Mouse (Mus musculus) liver, adult 2 months (tissue): Measurements from ENCODE around the gene Lin7b. TPM values are rescaled to one million over a fixed set of nuclear protein-coding genes. Genes with fewer than 3 reads are reported as not detected.
A peak's percentile ranks its signal among the peaks of the same experiment; 100 is the strongest.
"Not testable (repeated sequence)": the region's sequence is repeated elsewhere in the genome, so short reads cannot be mapped to it uniquely, and the experiment has no call there.

Experiments
- DNase-seq: peaks from one replicate; pipeline ENCODE4 v3.0.0-alpha.2; 2011; ENCODE audit warnings: low read depth, low spot score; ENCODE audit errors: extremely low read depth
- H3K27ac ChIP-seq: fragments of 200-500 bp; replicated peaks from 2 replicates; pipeline ENCODE4 v1.5.1; 2012; ENCODE audit warnings: low read depth, mild to moderate bottlenecking, control low read depth, inconsistent platforms, low read length; ENCODE audit not compliant: insufficient read depth
- H3K27me3 ChIP-seq: fragments of 200-500 bp; 2 replicates; pipeline ENCODE4 v1.6.1; 2012; ENCODE audit warnings: mild to moderate bottlenecking, moderate library complexity, low read length, inconsistent platforms; ENCODE audit not compliant: control insufficient read depth, insufficient read depth
- H3K36me3 ChIP-seq: fragments of 200-500 bp; 2 replicates; pipeline ENCODE4 v1.6.1; 2012; ENCODE audit warnings: low read length, inconsistent platforms; ENCODE audit not compliant: control insufficient read depth, insufficient read depth
- H3K4me1 ChIP-seq: fragments of 200-500 bp; 2 replicates; pipeline ENCODE4 v1.6.1; 2011; ENCODE audit warnings: low read length; ENCODE audit not compliant: control insufficient read depth, insufficient read depth
- H3K4me3 ChIP-seq: fragments of 200-500 bp; 2 replicates; pipeline ENCODE4 v1.5.1; 2011; ENCODE audit warnings: low read depth, mild to moderate bottlenecking, control low read depth, low read length, moderate library complexity; ENCODE audit not compliant: insufficient read depth
- H3K79me2 ChIP-seq: fragments of 200-500 bp; 2 replicates; pipeline ENCODE4 v1.6.1; 2012; ENCODE audit warnings: inconsistent platforms, mild to moderate bottlenecking, low read length, moderate library complexity; ENCODE audit not compliant: control insufficient read depth, insufficient read depth
- H3K9ac ChIP-seq: fragments of 200-500 bp; 2 replicates; pipeline ENCODE4 v1.6.1; 2012; ENCODE audit warnings: low read depth, mild to moderate bottlenecking, control low read depth, inconsistent platforms, low read length
- CTCF ChIP-seq: fragments of 200-500 bp; IDR thresholded peaks from 2 replicates; pipeline ENCODE4 v1.5.1; 2011; ENCODE audit warnings: low read depth, low read length, control low read depth
- POLR2A ChIP-seq: fragments of 200-500 bp; IDR thresholded peaks from 2 replicates; pipeline ENCODE4 v1.6.1; 2011; ENCODE audit warnings: low read length, control low read depth; ENCODE audit not compliant: insufficient read depth; ENCODE audit errors: extremely low read depth
- WGBS: fragments of 180-500 bp; shearing (Covaris S2); methylation state at CpG from one replicate; pipeline ENCODE4 v1.1.7; 2018; 5-methylcytosine and 5-hydroxymethylcytosine counted together
- polyA plus RNA-seq: library from polyadenylated mRNA; depleted of rRNA; stranded (reverse); fragments of >200 nt; gene quantifications from 2 replicates; pipeline ENCODE4 v1.2.3, GENCODE M21; 2012
- total RNA-seq: library from RNA; depleted of rRNA; stranded (reverse); fragments of >200 nt; gene quantifications from 2 replicates; pipeline ENCODE4 v1.2.3, GENCODE M21; 2014

Gene Lin7b
- total and polyA plus RNA-seq, 2 experiments, result not detected

DNA sequence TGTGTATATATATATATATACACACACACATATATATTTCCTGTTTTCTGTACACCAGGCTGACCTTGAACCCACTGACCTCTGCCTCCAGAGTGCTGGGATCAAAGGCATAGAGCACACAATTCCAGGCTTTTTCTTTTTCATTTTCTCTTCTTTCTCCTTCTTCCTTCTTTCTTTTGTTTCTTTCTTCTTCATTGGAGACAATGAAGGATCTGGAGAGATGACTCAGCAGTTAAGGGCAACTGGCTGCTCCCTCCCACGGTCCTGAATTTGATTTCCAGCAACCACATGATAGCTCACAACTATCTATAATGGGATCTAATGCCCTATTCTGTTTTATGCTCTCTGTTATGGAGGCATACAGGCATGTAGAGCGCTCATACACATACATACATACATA is 26.4 kb upstream of the Lin7b start:
- no peak for DNase-seq
- Histone ChIP-seq H3K27ac (no peak overlapping the region), H3K4me1 (peaks cover 9% of the 10 kb centered on the region), H3K36me3 (peaks cover 8% of the 10 kb centered on the region), H3K4me3 (no peak overlapping the region), H3K9ac (no peak overlapping the region), H3K27me3 (no peaks in the 10 kb centered on the region), H3K79me2 (peaks cover 16% of the 10 kb centered on the region)
- WGBS, result 69% methylated on average over 2 of the region's 2 CpGs
- TF ChIP-seq POLR2A (no peak), CTCF (no peak)

DNA sequence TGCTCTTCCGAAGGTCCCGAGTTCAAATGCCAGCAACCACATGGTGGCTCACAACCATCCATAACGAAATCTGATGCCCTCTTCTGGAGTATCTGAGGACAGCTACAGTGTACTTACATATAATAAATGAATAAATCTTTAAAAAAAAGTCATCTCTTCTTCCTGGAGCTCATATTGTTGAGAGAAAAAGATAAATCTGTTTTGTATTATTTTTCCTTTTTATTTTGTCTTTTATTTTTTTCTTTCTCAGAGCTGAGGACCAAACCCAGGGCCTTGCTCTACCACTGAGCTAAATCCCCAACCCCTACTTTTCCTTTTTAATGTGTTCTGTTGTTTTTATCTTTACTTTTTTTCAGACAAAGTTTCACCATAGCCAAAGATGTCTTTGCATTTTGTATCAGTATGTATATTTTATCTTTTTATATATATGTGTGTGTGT is 26.0 kb upstream of the Lin7b start:
- DNase-seq, H3K9ac ChIP-seq, H3K27me3 ChIP-seq, H3K4me1 ChIP-seq: not testable (repeated sequence)
- peak overlapping the region; percentile 50 for H3K27ac ChIP-seq
- peaks cover 11% of the 10 kb centered on the region for H3K36me3 ChIP-seq
- under 1% methylated on average over 3 of the region's 3 CpGs for WGBS
- peak overlapping the region; percentile 51 for H3K4me3 ChIP-seq
- H3K79me2 ChIP-seq, result peaks cover 16% of the 10 kb centered on the region

DNA sequence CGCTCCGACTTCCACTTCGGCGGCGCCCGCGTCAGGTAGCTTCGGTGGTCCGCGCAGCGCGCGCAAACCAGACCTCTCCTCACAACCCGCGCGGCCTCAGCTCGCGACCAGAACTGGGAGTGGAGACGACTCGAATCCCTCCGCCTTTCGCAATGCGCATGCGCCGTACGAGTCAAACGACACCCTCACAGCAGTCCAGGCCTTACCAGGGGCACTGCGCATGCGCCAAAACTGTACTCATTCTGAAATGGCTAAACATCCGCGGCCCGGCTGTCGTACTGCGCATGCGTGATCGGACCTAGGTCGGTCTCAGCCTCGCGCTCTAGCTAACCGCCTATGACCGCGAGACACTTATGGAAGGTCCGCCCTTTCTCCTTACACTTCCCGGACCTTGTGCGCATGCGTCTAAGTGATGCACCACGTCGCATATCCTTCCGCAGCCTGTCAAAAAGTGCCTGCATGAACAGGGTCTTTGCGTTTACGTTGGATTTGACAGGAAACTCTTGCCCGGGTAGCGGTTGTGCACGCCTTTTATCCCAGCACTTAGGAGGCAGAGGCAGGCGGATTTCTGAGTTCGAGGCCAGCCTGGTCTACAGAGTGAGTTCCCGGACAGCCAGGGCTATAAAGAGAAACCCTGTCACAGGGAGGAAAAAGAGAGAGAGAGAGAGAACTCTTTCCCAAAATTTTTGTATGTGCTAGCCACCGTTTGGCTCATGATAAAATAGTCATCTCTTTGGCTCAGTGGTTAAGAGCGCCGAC is 25.4 kb upstream of the Lin7b start, which contains the start of gene Snrnp70:
Snrnp70 (minus strand) TSS at position 165 of the 759 bp plus-strand sequence.
- no peak for TF ChIP-seq CTCF
- TF ChIP-seq POLR2A, result peak; percentile 88
- Histone ChIP-seq H3K36me3 (peaks cover 15% of the 10 kb centered on the region), H3K79me2 (peaks cover 16% of the 10 kb centered on the region), H3K27me3 (no peaks in the 10 kb centered on the region), H3K27ac (peak within 1 kb of the TSS; percentile 71), H3K4me3 (peak within 1 kb of the TSS; percentile 77), H3K9ac (peak within 1 kb of the TSS; percentile 81), H3K4me1 (peaks cover 9% of the 10 kb centered on the region)
- peak; percentile 99 for DNase-seq
- WGBS, result under 1% methylated on average over 60 of the region's 60 CpGs

DNA sequence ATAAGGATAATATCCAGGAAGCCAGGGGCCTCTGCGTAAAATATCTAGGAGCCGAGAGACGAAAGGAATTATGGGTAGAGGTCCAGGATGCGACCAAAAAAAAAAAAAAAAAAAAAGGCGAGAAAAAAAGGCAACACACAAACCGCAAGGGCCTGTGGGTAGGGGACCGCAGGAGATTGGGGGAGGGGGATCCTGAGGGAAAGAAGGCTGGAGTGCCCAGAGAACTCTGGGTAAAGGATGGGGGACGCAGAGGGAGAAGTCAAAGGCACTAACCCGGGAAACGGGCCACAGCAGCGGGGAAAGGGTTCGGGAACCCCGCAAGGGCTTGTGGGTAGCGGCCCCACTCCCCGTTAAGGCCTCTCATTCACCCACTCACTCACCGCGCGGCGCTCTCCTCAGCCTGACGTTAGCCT is 24.8 kb upstream of the Lin7b start:
- peaks cover 9% of the 10 kb centered on the region for H3K4me1 ChIP-seq
- peak overlapping the region; percentile 71 for H3K27ac ChIP-seq
- peak overlapping the region; percentile 81 for H3K9ac ChIP-seq
- under 1% methylated on average over 19 of the region's 20 CpGs for WGBS
- peak overlapping the region; percentile 77 for H3K4me3 ChIP-seq
- no peaks in the 10 kb centered on the region for H3K27me3 ChIP-seq
- peaks cover 21% of the 10 kb centered on the region for H3K36me3 ChIP-seq
- H3K79me2 ChIP-seq, result peaks cover 16% of the 10 kb centered on the region
- TF ChIP-seq CTCF (no peak), POLR2A (no peak)
- DNase-seq, result no peak

DNA sequence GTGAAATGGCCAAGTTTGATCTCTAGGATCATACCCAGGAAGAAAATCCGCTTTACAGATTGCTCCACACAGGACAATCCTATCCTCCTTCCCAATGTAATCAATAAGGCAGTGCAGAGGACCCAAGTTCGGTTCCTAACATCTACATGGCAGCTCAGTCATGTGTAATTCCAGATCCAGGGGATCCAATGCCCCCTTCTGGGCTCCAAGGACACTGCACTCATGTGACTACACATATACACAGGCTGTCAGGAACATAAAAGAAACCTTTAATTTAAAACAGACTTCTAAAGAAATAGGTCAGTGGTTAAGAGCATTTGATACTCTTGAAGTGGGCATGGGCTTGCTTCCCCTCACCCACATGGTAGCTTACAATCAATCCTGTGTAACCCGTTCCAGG is 15.7 kb upstream of the Lin7b start:
- no peaks in the 10 kb centered on the region for H3K79me2 ChIP-seq
- TF ChIP-seq POLR2A, result no peak
- no peak for TF ChIP-seq CTCF
- WGBS, result 97% methylated on average over 3 of the region's 3 CpGs
- no peak overlapping the region for H3K9ac ChIP-seq
- no peak overlapping the region for H3K27ac ChIP-seq
- H3K36me3 ChIP-seq, result peaks cover 67% of the 10 kb centered on the region
- no peaks in the 10 kb centered on the region for H3K4me1 ChIP-seq
- no peaks in the 10 kb centered on the region for H3K27me3 ChIP-seq
- no peak for DNase-seq
- H3K4me3 ChIP-seq, result no peak overlapping the region

DNA sequence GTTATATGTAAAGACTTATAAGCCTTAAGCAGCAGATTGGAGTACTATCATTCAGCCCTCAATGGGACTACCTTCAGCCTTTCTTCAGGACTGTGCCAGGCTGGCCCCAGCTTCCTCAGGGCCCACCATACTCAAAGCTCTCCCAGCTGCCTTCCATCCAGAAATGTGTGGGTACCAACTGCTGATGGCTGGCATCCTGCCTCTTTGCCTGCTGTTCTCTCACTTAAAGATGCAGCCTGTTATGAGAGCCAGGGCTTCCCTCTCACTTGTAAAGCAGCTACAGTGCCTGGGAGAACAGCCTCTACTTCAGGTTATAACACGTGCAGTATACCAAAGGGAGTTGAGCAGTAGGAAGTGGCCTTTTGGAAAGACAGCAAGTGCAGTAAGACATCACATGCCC is 5.7 kb upstream of the Lin7b start:
- Histone ChIP-seq H3K9ac (no peak overlapping the region), H3K27me3 (no peaks in the 10 kb centered on the region), H3K36me3 (peaks cover 31% of the 10 kb centered on the region; the same call in 1 of the 2 replicates), H3K4me1 (no peaks in the 10 kb centered on the region), H3K79me2 (no peaks in the 10 kb centered on the region; the same call in 1 of the 2 replicates), H3K27ac (no peak overlapping the region), H3K4me3 (no peak overlapping the region)
- WGBS, result 85% methylated on average over 1 of the region's 1 CpGs
- TF ChIP-seq CTCF (no peak), POLR2A (no peak)
- DNase-seq, result no peak
